In genomic region chr10:120720981-120721380, GRCm38 (mm10) we compare ENCODE assay signal across 18 mouse cellular contexts.
DNase-seq lines count a peak whose midpoint lies in the region; ATAC-seq lines count a peak whose summit lies in the region.
"Had no signal": no experiment of that assay in that cellular context is flagged by ENCODE, and none has a peak within 500 bp of the region (broad histone marks: within the 10 kb centered on the region; RNA-seq: fewer than 3 reads in every experiment).

No protein-coding gene starts in this region.

- no peak overlapping the region for H3K4me3 ChIP-seq in kidney, embryonic 16.5 days (ENCODE audit: low read length)
- H3K4me3 ChIP-seq: erythroblast, embryonic 14.5 days; liver, embryonic 13.5 days; megakaryocyte, embryonic 14.5 days had no signal

- peak overlapping the region; percentile 69; the same call in 1 of the 2 replicates for H3K27ac ChIP-seq in kidney, embryonic 16.5 days (ENCODE audit: low read length)
- H3K27ac ChIP-seq: hindbrain, embryonic 13.5 days; liver, embryonic 13.5 days had no signal

- peaks cover 50% of the 10 kb centered on the region for H3K4me1 ChIP-seq in kidney, embryonic 16.5 days (ENCODE audit: insufficient read depth, low read length)
- H3K4me1 ChIP-seq: liver, embryonic 13.5 days had no signal

- no peak overlapping the region for H3K9ac ChIP-seq in kidney, embryonic 16.5 days (replicated peaks; ENCODE audit: low read length)
- H3K9ac ChIP-seq: liver, embryonic 13.5 days had no signal

- no peaks in the 10 kb centered on the region for H3K9me3 ChIP-seq in kidney, embryonic 16.5 days (ENCODE audit: low read length)
- H3K9me3 ChIP-seq: hindbrain, embryonic 13.5 days; liver, embryonic 13.5 days had no signal

- H3K27me3 ChIP-seq in kidney, embryonic 16.5 days (ENCODE audit: insufficient read depth, low read length) = peaks cover 7% of the 10 kb centered on the region

- no peak; the same call in 1 of the 2 replicates for ATAC-seq in kidney, embryonic 16.5 days (ENCODE audit: low FRiP score, low TSS enrichment)
- ATAC-seq: intestine, postnatal 0 days had no signal

- no peak for DNase-seq in kidney, adult 18-20 months
- DNase-seq in embryo, embryonic 9.5 days (ENCODE audit: extremely low spot score) = peak; percentile 63
- DNase-seq in forelimb bud, embryonic 11.5 days (ENCODE audit: low read depth, low spot score) = peak; percentile 81
- DNase-seq in mesoderm, embryonic 11.5 days (ENCODE audit: low read depth, low spot score) = peak; percentile 81
- DNase-seq in thymus, postnatal 14 days = no peak
- DNase-seq in adrenal gland, postnatal 10 days = no peak
- DNase-seq: adrenal gland, postnatal 14 days; cerebellum, adult 11-12 months; gastrocnemius, postnatal 14 days; heart, postnatal 10 days; kidney, postnatal 4 days; liver, embryonic 13.5 days; thymus, adult 18-20 months had no signal

- no peak overlapping the region for H3K4me2 ChIP-seq in kidney, embryonic 16.5 days (replicated peaks; ENCODE audit: low read depth, low read length)
- H3K4me2 ChIP-seq: liver, embryonic 13.5 days had no signal

- H3K36me3 ChIP-seq in kidney, embryonic 16.5 days (ENCODE audit: insufficient read depth, low read length) = no peaks in the 10 kb centered on the region
- H3K36me3 ChIP-seq: hindbrain, embryonic 13.5 days; liver, embryonic 13.5 days had no signal

- 29% methylated on average over 3 of the region's 3 CpGs for WGBS in kidney, embryonic 16.5 days

Comparison
In these comparisons a context has a peak if more than half of its experiments do, and no peak if none do; other contexts are left out.
1. DNase-seq: peak in embryo, embryonic 9.5 days (single experiment), forelimb bud, embryonic 11.5 days (single experiment) and mesoderm, embryonic 11.5 days (single experiment); none in kidney, adult 18-20 months (single experiment), thymus, postnatal 14 days (single experiment) and adrenal gland, postnatal 10 days (single experiment).